Mouse (Mus musculus): Measurements from ENCODE around the gene Scimp.

DNA sequence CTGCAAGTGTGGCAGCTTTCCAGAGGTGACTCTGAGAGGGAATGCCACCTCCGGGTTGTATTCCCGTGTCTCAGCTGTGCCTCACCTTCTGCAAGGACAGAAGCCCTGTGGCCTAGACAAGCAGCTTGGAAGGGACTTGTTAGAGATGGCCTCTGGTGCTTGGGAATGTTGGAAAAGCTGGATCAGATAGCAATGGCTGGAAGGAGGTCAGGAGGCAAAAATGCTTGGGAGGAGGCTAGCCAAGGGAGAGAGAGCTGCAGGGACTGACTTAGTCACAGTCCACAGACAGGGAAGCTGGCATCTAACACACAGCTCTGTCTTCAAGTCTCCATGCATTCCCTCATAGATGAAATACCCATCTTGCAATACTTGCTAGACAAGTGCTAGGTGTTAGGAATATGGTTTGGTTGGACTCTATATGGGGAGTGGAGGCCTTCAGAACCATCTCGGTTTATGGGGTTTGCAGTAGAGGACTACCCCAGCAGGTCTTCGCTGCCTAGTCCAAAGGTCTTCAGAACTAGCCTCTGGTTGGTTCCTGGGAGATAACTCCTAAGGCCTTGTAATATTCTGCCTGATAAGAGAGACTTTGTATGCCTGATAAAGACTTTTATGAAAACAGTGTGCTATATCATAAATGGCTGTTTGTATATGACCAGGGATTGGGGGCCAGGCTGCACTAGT lies 59.9 kb downstream of the Scimp start:
- TF ChIP-seq CHD2 (IDR thresholded peaks at IDR 0.05; ENCODE audit: low read depth, low read length): no peak
- no peak for TF ChIP-seq ZNF384 (IDR thresholded peaks at IDR 0.05; ENCODE audit: low read depth, low read length)
- no peak for TF ChIP-seq ZC3H11A (IDR thresholded peaks at IDR 0.05; ENCODE audit: borderline replicate concordance, low read depth, low read length)
- TF ChIP-seq MAFK (IDR thresholded peaks at IDR 0.05; ENCODE audit: insufficient read depth, low read depth, low read length): no peak
